Mouse (Mus musculus) limb, embryonic 10.5 days (tissue): ENCODE data around the gene Sox6. TPM values are rescaled to one million over a fixed set of nuclear protein-coding genes. Genes with fewer than 3 reads are reported as not detected.

Experiments used
- DNase-seq: peaks from one replicate; pipeline ENCODE4 v3.0.0-alpha.2; 2017; ENCODE audit warnings: low spot score
- H3K27ac ChIP-seq: fragments of 300-500 bp; sonication (generic); 2 replicates; pipeline ENCODE4 v1.5.1; 2016; ENCODE audit warnings: mild to moderate bottlenecking
- H3K27me3 ChIP-seq: fragments of 300-500 bp; sonication (generic); 2 replicates; pipeline ENCODE4 v1.6.1; 2016; ENCODE audit warnings: low read depth, mild to moderate bottlenecking; ENCODE audit not compliant: poor library complexity, severe bottlenecking
- H3K36me3 ChIP-seq: fragments of 300-500 bp; sonication (generic); 2 replicates; pipeline ENCODE4 v1.6.1; 2016; ENCODE audit warnings: mild to moderate bottlenecking, moderate library complexity
- H3K4me1 ChIP-seq: fragments of 300-500 bp; sonication (generic); 2 replicates; pipeline ENCODE4 v1.6.1; 2016
- H3K4me3 ChIP-seq: fragments of 300-500 bp; sonication (generic); 2 replicates; pipeline ENCODE4 v1.5.1; 2016; ENCODE audit warnings: mild to moderate bottlenecking, moderate library complexity
- H3K9me3 ChIP-seq: fragments of 300-500 bp; sonication (generic); replicated peaks from 2 replicates; pipeline ENCODE4 v1.6.1; 2016; ENCODE audit warnings: mild to moderate bottlenecking
- WGBS: fragments of 180-500 bp; shearing (Covaris S2); methylation state at CpG from one replicate; pipeline ENCODE4 v1.1.7; 2016; 5-methylcytosine and 5-hydroxymethylcytosine counted together
- polyA plus RNA-seq: library from polyadenylated mRNA; unstranded; fragments of >200 nt; fragmentation: Nextera tagmentation; extraction: Ambion mirVana; gene quantifications from 2 replicates; pipeline ENCODE4 v1.2.1, GENCODE M21; 2016

The Sox6 gene
- polyA plus RNA-seq, 1 experiment from 2014 or later, result 23.7 TPM

GRCm38 (mm10) chr7:115783982-115784917 is 254.3 kb downstream of the Sox6 start:
- Histone ChIP-seq H3K27me3 (no peaks in the 10 kb centered on the region), H3K36me3 (no peaks in the 10 kb centered on the region), H3K4me3 (no peak overlapping the region), H3K27ac (no peak overlapping the region), H3K4me1 (no peaks in the 10 kb centered on the region), H3K9me3 (no peaks in the 10 kb centered on the region)
- DNase-seq, result no peak
- WGBS, result 88% methylated on average over 8 of the region's 8 CpGs

DNA sequence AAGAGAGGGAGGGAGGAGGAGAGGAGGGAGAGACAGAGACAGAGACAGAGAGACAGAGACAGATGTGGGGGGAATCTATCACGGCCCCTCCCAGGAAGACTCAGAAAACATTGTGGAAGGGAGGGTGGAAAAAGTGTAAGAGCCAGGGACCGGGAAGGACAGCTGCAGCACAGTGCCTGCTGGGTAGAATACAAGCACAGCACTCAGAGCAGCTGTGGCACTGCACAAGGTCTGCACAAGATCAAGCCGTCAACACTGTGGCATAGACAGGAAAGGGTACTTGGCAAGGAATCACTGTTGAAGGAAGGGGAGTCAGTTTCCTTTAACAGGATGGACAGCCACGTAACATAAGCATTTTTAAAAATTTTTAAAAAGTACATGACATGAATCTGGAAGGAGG is 258.4 kb downstream of the Sox6 start:
- Histone ChIP-seq H3K9me3 (no peaks in the 10 kb centered on the region), H3K36me3 (no peaks in the 10 kb centered on the region), H3K27ac (no peak overlapping the region), H3K4me3 (no peak overlapping the region), H3K4me1 (no peaks in the 10 kb centered on the region), H3K27me3 (no peaks in the 10 kb centered on the region)
- 89% methylated on average over 4 of the region's 4 CpGs for WGBS
- no peak for DNase-seq

DNA sequence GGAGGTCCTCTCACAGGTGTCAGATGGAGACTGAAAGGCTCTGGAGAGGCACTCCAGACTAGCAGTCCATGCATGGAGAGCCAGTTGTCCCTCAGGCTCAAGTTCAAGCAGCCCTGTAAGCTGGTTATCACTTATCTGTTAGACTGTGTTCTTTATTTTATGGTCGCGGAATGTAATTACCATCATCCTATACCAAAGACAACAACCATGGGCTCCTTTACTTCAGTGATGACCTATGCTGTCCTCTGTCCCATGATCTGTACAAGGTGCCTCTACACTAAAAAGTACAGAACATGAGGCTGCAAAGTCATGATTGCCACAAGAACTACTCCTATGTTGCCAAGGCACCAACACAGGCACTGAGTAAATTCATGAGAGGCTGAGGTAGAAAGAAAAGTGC is 259.1 kb downstream of the Sox6 start:
- no peak for DNase-seq
- Histone ChIP-seq H3K27ac (no peak overlapping the region), H3K9me3 (no peaks in the 10 kb centered on the region), H3K27me3 (no peaks in the 10 kb centered on the region), H3K36me3 (no peaks in the 10 kb centered on the region), H3K4me3 (no peak overlapping the region), H3K4me1 (no peaks in the 10 kb centered on the region)
- 95% methylated on average over 2 of the region's 2 CpGs for WGBS

DNA sequence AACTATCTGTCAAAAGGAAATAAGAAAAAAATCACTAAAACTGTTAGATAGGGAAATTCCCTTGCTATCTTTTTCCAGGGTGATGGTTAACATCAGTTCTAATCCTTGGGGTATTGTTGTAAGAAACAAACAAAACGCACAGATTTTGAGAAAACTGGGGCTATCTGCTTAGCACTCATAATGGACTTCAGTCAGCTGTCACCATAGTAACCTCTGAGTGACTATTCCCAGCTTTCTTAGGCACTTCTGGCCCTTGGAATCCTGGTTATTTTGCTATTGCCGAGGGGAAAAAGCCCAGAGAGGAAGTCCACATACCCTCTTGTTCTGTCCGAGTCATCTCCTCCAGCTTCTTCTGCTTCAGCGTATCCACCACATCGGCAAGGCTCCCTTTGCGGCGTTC is 261.9 kb downstream of the Sox6 start:
- Histone ChIP-seq H3K36me3 (no peaks in the 10 kb centered on the region), H3K27me3 (no peaks in the 10 kb centered on the region), H3K27ac (no peak overlapping the region), H3K4me3 (no peak overlapping the region), H3K4me1 (no peaks in the 10 kb centered on the region), H3K9me3 (no peaks in the 10 kb centered on the region)
- WGBS, result 86% methylated on average over 7 of the region's 7 CpGs
- no peak for DNase-seq

DNA sequence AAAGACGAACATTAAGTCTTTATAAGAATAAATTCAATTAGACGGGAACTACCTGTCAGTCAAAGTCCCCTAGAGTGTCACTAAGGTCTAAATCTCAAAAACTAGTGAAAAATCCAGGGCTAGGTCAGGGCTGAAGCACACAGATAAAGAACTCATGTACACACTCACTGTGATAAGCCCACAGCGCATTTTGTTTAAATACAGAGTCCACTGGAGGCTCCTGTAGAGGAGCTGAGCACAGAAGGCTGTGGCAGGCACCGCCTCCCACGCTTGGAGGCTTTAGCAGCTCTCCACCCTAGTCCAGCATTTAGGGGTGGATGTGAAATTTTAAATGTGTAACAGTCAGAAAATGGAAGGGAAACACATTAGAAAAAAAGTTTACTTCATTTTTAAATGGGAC is 262.3 kb downstream of the Sox6 start:
- H3K27me3 ChIP-seq, result no peaks in the 10 kb centered on the region
- no peak for DNase-seq
- H3K4me1 ChIP-seq, result no peaks in the 10 kb centered on the region
- WGBS, result 88% methylated on average over 5 of the region's 5 CpGs
- H3K9me3 ChIP-seq, result no peaks in the 10 kb centered on the region
- no peak overlapping the region for H3K4me3 ChIP-seq
- no peaks in the 10 kb centered on the region for H3K36me3 ChIP-seq
- no peak overlapping the region for H3K27ac ChIP-seq

DNA sequence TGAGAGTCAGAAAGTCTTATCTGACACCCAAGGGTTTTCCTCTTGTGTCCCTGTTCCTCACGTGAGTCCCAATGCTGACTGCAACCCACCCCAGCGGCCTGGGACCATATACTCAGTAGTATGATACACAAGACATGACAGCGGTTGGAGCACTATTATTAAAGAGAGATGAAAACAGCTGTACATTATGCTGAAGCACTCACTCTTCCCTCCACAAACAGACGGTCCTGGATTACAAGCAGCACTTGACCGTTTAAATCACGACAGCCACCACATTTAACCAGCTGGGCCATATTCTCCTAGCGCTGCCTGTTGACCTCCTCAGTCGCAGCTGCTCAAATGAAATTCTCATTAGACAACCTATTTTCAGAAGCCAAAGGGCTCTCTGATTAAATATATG is 272.3 kb downstream of the Sox6 start:
- 81% methylated on average over 8 of the region's 8 CpGs for WGBS
- H3K4me1 ChIP-seq, result no peaks in the 10 kb centered on the region
- no peaks in the 10 kb centered on the region for H3K36me3 ChIP-seq
- H3K27me3 ChIP-seq, result no peaks in the 10 kb centered on the region
- no peaks in the 10 kb centered on the region for H3K9me3 ChIP-seq
- no peak overlapping the region for H3K27ac ChIP-seq
- H3K4me3 ChIP-seq, result no peak overlapping the region
- no peak for DNase-seq

DNA sequence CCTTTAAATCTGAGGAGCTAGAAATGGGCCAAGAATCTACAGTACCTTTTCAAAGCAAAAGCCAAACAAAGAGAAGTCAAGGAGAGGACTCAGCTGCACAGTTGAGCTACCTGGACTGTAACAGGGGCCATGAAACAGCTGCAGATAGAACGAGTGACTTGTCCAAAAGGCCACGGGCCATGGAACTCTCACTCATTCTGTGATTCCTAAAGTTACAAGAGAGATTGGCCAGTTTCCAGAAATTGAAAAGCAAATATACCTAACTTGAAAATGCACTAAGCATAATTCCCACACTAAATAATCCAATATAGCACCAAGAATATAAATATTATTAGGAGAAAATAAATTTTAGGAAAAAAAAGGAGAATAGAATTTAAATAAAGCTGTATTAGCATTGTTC is 274.7 kb downstream of the Sox6 start:
- WGBS, result 83% methylated on average over 2 of the region's 2 CpGs
- no peak for DNase-seq

DNA sequence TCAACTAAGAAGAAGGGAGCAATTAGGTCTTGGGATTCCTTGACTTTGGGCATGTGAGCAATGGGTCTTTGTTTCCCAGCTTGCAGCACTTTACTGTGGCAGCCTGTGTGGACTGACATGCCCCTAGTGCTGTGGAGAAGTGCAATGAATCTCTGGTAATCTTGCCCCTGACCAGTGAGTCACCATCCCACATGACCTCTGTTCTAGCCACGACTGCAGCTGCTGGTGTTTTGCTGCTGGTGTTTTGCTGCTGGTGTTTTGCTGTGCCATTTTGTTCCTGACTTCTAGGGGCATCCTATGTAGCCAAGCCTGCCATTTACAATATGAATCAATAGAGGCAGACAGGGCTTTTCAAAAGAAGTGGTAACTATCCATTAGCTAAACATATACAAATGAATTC is 280.4 kb downstream of the Sox6 start:
- Histone ChIP-seq H3K27ac (no peak overlapping the region), H3K4me1 (0 out of 2 replicates have a peak, but pooled peaks cover 4% of the 10 kb centered on the region), H3K36me3 (no peaks in the 10 kb centered on the region), H3K9me3 (no peaks in the 10 kb centered on the region), H3K4me3 (no peak overlapping the region), H3K27me3 (no peaks in the 10 kb centered on the region)
- no peak for DNase-seq
- WGBS, result 50% methylated on average over 1 of the region's 1 CpGs

More for the DNA sequence above, 274.7 kb downstream of the Sox6 start:
- no peaks in the 10 kb centered on the region for H3K27me3 ChIP-seq
- no peak overlapping the region for H3K27ac ChIP-seq
- no peaks in the 10 kb centered on the region for H3K4me1 ChIP-seq
- H3K9me3 ChIP-seq, result no peaks in the 10 kb centered on the region
- H3K4me3 ChIP-seq, result no peak overlapping the region
- no peaks in the 10 kb centered on the region for H3K36me3 ChIP-seq

DNA sequence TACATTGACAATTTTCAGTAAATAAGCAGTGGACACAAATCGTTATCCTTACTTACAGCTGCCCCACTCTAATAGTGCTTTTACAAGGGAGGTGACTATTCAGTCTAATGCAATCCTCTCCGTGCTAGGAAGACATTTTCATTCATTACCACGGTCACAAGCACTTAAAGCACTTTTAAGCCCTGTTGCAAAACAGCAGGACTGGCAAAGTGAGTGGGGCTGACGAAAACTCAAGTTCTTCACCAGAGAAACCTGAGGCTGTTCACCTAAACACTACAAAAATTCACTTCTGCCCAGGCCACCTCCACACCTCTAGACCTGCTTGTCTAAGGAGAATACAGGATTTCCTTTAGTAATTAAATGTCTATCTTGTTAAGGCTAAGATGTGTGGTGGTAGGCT is 283.3 kb downstream of the Sox6 start:
- Histone ChIP-seq H3K9me3 (no peaks in the 10 kb centered on the region), H3K36me3 (no peaks in the 10 kb centered on the region), H3K27ac (no peak overlapping the region), H3K4me3 (no peak overlapping the region), H3K27me3 (no peaks in the 10 kb centered on the region), H3K4me1 (peaks cover 27% of the 10 kb centered on the region)
- WGBS, result 58% methylated on average over 4 of the region's 4 CpGs
- no peak for DNase-seq

DNA sequence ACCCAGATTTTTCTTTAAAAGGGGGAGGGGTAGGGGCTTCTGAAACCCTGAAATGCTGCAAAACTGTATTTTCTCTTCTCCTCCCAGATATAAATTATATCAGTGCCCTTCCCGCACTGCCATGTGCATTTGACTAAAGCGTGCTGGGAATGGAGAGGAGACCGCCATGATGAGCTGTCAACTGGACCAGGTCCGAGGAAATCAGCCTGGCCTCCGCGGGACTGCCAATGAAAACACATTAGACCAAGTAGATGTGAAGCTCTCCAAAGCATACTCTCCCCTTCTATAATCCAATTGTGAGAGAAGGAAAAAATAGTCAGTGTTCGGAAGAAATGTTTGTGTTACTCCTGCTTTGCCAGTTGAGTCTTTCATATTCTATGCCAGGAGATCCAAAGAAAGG is 284.4 kb downstream of the Sox6 start:
- peaks cover 30% of the 10 kb centered on the region for H3K4me1 ChIP-seq
- no peak overlapping the region for H3K27ac ChIP-seq
- DNase-seq, result no peak
- no peaks in the 10 kb centered on the region for H3K27me3 ChIP-seq
- no peak overlapping the region for H3K4me3 ChIP-seq
- H3K9me3 ChIP-seq, result no peaks in the 10 kb centered on the region
- 92% methylated on average over 7 of the region's 7 CpGs for WGBS
- H3K36me3 ChIP-seq, result no peaks in the 10 kb centered on the region

- 42% methylated on average over 5 of the region's 5 CpGs for WGBS
- no peaks in the 10 kb centered on the region for H3K36me3 ChIP-seq
- H3K27me3 ChIP-seq, result no peaks in the 10 kb centered on the region
- H3K4me3 ChIP-seq, result no peak overlapping the region
- H3K9me3 ChIP-seq, result no peaks in the 10 kb centered on the region
- DNase-seq, result no peak
- H3K27ac ChIP-seq, result no peak overlapping the region
- peaks cover 35% of the 10 kb centered on the region for H3K4me1 ChIP-seq
Observed at GRCm38 (mm10) chr7:115752121-115752634, 286.4 kb downstream of the Sox6 start.

DNA sequence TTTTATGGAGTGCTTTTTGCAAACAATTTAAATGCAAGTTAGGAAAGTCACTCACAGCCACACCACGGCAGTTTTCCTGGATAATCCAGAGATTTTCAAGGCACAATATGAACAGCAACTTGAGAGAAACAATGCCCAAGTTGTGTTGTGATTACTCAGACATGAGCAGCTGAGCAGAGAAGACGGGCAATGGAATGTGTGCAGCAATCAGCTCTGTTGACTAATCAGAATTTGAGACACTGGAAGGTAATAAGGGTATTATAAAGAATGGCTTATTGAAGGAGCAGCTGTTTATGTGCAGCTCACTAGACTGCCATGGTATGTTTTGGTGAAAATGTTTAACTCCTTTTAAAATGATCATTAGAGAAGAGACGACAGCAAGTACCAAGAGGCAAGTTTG is 287.5 kb downstream of the Sox6 start:
- DNase-seq, result no peak
- Histone ChIP-seq H3K4me3 (no peak overlapping the region), H3K36me3 (no peaks in the 10 kb centered on the region), H3K4me1 (peaks cover 36% of the 10 kb centered on the region), H3K27ac (no peak overlapping the region), H3K9me3 (no peaks in the 10 kb centered on the region), H3K27me3 (no peaks in the 10 kb centered on the region)
- WGBS, result 37% methylated on average over 3 of the region's 3 CpGs

DNA sequence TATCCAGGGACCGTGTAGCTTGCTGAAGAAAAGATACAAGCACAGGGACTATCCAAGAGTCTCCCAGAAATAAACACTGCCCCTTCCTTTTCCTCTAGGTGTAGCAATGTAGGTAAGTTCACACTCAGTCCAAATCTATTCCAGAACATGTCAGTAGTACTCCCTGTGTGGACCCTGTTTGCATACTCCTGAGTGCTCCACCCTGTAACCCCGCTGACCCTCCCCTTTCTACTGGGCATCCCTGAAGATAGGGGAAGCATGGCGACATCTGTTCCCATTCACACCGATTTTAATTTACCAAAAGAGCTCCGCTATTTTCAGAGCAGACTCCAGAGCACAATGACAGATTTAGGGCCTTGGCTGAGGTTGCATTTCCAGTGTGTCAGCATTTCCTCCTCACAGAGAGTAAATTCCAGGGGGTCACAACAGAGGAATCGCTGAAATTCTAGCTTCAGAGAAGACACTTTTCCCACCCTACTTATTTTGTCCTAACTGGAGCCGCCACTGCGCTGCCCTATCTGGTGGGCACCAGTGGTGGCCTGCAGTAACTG is 288.2 kb downstream of the Sox6 start:
- Histone ChIP-seq H3K27ac (no peak overlapping the region), H3K4me1 (peaks cover 35% of the 10 kb centered on the region)

More for the DNA sequence above, 288.2 kb downstream of the Sox6 start:
- WGBS, result 31% methylated on average over 8 of the region's 8 CpGs
- Histone ChIP-seq H3K36me3 (no peaks in the 10 kb centered on the region), H3K27me3 (no peaks in the 10 kb centered on the region), H3K9me3 (no peaks in the 10 kb centered on the region), H3K4me3 (no peak overlapping the region)
- DNase-seq, result no peak
